Mouse (Mus musculus) monocyte, adult 5-6 weeks (primary cell): ENCODE results near the gene Lrg1. TPM values are rescaled to one million over a fixed set of nuclear protein-coding genes. Genes with fewer than 3 reads are reported as not detected.

ENCODE experiments used
- ATAC-seq: fragments of 153-309, 156-312 bp; replicated peaks from 2 replicates; pipeline ENCODE4 v1.8.0; 2017; ENCODE audit warnings: mild to moderate bottlenecking; ENCODE audit not compliant: low TSS enrichment, insufficient number of reproducible peaks, severe bottlenecking, poor library complexity, low FRiP score
- total RNA-seq: library from RNA; stranded (forward); fragments of 200-1000, 200-491, 200-594 nt; gene quantifications from 3 replicates; pipeline ENCODE4 v1.2.3, GENCODE M21; 2017

Gene Lrg1
- total RNA-seq, 1 experiment from 2014 or later = not detected

DNA sequence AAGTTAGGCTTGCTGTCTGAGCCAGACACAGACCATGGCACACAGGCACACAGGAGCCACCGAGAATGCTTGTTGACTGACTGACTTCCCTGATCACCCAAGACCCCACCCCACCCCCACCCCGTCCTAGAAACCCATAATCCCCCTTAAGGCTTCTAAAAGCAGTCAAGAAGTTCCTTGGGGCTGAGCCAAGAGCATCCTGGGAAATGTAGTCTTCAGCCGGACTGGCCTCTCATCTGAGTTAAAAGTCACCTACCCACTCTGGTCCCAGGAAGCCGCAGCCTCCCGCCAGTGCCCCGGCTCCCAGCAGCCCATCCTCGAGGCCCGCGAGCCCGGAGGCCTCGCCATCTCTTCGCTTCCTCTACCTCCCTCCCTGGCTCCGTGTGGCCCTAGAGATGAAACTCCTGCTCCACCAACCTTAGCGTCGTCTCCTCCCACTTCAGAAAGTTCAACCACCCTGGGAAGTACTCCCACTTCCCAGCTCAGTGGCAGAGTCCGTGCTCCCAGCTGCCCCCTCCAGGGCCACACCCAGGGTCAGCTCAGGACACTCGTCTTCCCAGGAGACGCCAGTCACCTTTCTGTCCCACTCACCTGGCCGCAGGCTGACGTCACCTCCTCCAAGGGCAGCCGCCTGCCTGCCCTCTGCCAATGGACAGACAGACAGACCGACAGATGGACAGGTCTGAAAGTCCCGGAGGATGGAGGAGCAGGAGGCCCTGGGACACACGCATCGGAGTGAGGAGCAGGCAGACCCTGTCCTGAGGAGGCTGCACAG is 16.2 kb upstream of the Lrg1 start:
- no peak for ATAC-seq

DNA sequence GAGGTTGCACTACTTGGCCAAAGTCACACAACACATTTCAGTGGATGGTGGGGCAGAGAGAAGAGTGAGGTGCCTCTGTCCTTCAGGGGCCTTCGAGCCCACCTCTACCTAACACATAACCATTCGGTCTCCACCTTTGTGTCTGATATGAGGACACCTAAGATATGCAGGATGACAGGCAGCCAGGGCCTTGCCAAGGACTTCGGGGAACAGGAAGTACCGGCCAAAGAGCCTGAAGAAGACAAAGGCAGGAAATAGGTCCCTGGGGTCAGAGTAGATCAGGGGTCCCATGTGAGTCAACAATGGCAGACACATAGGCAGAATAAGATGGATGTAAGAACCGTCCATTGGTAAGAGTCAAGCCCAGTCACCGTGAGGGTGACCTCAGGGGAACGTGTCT is 14.8 kb upstream of the Lrg1 start:
- no peak for ATAC-seq

DNA sequence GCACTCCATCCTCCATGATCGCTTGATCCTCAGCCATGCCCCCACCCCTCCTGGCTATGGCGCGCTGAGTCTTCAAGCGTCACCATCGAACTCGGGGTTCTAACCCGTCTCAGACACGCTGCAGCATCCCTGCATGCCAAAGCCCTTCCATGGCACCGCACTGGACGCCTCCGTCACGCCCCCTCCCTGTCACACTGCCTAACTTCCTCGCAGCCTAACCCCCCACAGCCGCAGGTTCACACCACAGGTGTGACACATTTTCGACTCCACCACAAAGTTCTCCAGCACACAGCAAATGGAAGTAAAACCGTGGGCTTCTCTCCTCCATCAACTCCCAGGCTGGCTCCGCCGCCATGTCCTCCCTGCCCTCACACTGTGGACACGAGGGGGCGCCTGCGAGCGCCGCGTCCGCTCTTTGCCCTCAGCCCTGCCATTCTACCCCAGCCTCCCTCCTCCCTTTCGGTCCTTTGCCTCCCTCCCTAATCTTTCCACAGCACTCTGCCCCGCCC is 12.7 kb upstream of the Lrg1 start:
- peak; percentile 46 for ATAC-seq

DNA sequence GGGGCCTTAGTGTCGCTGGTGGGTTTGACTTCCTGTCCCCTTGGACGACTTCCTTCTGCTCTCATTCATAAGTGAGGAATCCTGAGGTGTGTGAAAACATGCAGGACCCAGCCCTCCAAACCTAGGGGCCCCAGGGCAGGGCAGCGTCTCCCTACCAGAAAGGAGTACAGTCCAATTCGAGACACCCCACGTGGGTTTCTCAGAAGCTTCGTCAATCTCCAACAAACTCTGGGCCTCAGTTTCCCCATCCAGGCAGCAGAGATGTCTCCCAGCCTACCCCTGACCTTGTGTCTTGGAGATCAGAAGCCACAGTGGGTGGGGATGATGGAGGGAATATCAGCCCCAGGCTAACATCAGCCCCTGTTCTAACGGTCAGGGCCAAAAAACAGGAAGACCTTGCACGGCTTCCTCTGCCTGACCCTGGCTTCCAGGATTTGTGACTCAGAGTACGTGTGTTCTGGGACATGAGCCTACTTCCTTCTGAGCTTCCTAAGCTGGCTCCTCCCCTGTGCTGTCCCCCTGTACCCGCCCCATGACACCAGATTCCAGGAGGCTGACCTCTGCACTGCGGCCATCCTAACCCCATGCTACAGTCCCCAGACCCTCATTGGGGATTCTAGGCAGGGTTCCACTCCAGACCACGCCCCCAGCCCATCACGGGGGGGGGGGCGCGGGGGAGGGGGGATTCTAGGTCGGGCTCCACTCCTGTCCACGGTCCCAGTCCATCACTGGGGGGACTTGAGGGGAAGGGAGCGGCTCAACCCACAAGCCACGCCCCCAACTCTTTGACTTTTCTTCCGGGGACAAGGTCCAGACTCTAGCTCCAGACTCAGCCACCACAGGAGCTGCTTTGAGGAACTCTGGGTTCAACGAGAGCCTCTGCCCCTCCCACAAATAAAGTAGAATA is 11.9 kb upstream of the Lrg1 start:
- ATAC-seq = peak; percentile 46

DNA sequence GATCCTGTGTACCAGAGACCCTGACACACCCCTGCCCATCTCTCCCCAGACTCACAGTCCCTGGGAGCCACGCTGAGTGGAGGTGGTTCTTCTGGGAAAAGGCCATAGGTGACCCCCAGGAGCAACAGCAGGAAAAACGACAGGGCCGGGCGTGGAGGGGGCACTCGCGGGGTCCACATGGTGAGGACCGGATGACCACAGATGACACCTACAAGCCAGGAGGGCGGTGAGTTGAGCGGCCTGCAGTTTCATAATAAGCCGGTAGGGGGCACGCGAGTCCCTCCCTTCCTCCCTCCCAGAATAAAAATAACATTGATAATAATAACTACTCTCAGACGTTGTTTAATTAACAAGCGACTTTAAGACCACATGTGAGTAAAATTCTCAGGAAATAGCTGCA is 10.9 kb upstream of the Lrg1 start:
- peak; percentile 41 for ATAC-seq

DNA sequence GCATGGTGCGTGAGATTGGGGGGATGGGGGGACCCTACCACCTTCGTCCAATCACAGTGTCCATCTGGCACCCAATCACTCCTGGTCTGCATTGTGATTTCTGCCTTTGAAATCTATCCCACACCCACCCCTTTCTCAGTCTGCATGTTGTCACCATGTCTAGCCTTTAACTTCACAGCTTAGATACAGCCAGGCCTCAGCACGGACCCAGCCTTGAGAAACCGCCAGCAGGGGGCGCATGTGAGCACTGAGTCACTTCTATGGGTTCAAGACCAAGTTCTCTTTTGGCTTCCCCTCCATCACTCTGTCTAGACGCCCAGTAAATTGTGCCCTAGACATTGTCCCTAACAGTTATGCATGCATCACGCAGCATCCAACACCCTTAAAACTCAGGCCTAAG is 10.0 kb upstream of the Lrg1 start:
- no peak for ATAC-seq

DNA sequence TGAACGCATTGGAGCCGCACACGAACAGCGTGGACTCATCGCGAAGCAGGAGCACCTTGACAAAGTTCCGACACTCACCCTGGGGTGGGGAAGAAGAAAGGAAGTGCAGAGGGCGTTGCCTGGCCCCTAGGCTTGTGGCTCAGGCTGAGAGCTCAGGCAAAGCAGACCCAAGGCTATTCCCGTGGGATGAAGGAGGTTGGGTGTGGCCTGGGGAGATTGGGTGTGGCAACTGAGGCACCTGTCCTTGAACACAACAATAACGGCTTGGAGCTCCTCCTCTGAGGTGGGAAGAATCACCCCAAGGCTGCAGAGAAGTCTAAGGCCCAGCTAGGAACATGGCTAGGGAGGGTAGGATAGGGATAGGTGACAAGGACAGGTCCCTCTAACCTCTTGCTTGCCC is 9.3 kb upstream of the Lrg1 start:
- ATAC-seq = no peak

DNA sequence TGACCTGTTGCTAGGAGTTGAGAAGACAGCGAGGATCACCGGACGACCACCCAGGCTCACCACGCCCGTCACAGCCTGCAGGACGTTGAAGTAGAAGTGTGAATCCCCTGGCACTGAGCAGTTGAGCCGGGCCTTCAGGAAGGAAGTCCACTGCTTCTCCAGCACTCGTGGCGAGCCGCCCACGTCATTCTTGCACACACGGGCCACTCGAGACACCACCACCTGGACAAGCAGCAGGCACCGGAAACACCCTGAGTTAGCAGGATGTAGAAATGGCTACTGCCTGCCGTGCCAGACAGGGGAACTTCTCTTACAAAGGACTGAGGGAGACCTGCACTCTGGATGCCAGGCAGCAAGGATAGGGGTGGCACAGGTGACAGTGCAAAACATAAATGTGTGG is 6.4 kb upstream of the Lrg1 start:
- no peak for ATAC-seq

DNA sequence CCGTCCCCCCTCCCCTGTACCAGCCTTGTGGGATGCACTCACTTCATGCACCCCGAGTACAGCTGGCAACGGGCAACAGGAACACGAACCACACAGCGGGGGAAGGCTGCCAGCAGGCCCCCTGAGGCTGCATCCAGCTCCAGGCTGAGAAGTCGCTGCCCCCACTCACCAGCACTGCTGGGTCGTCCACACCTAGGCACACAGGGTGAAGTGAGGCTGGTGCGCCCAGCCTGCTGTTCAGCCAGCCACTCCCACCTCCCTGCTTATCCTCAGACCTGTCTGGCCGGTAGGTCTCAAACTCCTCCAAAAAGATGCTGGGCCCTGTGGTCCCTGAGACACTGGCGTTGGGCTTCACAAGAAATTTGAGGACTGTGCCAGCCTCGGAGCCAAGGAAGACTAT is 4.4 kb upstream of the Lrg1 start:
- ATAC-seq = no peak

DNA sequence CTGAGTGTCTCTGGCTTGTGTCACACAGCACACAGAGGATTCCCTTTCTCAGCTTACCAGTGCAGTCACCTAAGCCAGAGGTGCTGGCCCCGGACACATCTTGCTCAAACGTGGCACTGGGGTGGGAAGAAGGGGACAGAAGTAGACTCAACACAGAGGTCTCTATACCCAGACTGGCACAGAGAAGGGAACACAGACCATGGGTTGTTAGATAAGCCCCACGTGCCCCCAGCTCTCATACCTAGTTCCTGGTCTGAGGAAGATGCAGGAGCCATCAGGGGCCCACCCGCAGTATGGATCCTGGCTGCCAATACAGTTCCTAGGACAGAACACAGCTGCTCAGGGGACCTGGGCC is 3.5 kb upstream of the Lrg1 start:
- no peak for ATAC-seq

DNA sequence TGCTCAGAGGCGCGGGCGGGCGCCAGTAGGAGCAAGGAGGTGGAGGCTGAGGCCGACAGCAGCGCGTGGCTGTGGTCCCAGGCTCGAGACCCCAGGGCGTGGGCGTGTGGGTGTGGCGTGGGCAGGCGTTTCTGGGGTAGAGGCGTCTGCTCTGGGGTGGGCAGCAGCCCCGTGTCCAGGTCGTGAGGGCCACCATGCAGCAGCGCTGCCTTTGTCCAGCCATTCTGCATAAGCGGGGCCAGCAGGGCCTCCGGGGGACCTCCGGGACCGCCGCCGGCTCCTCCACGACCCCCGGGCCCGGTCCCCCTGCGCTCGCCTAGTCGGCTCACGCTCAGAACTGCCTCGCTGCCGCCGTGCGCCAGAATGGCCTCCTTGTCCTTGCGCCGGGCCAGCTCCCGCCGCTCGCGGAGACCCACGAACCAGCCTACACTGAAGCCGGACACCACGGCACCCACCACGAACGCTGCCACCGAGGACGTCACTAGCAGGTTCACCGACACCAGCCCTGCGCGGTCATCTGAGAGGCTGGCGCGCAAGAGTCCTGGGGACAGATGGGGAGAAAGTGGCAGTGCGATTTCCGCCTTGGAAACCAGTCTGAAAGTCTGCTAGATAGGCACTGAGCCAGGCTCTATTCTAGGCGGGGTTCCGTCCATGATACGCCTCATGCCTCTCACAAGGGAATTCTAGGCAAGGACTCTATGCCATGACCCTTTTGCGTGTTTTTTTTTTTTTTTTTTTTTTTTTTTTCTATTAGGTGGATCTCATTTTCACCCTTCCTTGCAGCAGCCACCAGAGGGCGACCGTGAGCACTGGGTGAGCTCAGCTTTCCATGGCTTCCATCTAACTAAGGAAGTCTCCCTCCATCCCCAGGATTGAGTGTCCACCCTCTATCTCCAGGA is 2.8 kb upstream of the Lrg1 start:
- ATAC-seq = 0 out of 2 replicates have a peak, but pooled peaks have one; percentile 23

DNA sequence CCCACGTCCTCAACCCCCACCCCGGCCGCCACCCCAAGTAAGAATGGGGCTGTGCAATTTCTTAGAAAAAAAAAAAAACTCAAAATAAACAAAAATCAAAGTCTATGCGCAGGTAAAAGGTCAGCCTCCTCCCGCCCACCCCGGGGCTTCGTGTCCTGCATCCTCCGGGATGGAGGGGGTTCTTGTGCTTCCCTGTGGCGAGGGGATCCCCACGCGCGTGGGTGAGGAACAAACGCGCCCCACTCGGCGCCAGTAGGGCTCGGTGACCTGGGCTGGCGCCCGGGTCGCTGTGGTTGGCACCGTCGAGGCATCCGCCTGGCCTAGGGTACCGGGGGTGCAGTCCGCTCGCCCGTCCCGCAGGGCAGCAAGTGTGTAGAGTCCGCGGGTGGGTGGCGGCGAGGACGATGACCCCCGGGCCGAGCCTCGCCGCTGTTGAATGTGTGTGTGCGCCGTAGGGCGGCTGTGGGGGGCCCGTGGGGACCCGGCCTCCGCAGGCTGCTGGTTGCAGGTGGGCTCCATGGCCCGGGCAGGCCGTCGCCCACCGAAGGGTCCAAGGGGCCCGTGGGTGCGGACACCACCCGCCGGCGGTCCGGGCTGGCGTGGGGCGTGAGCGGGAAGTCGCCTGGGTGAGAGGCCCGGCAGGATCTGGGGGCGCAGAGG is 2.0 kb upstream of the Lrg1 start:
- ATAC-seq = no peak

DNA sequence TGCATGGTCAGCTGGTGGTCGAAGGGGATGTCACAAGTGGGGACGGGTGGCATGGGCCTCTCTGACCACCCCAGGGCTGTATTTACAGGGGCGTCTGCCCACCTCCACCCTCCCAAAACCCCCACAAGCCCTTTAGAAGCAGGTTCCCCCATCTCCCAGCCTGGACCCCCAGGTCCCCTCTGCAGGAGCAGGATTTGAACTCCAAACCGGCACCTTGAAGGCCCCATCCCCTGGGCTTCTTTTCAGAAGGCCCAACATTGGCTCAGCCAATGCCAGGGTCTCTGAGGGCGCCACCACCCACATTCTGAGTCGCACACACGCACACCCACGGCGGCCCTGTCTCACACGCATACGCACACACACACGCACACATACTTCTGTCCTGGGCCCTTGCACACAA is 1.4 kb upstream of the Lrg1 start:
- no peak for ATAC-seq

DNA sequence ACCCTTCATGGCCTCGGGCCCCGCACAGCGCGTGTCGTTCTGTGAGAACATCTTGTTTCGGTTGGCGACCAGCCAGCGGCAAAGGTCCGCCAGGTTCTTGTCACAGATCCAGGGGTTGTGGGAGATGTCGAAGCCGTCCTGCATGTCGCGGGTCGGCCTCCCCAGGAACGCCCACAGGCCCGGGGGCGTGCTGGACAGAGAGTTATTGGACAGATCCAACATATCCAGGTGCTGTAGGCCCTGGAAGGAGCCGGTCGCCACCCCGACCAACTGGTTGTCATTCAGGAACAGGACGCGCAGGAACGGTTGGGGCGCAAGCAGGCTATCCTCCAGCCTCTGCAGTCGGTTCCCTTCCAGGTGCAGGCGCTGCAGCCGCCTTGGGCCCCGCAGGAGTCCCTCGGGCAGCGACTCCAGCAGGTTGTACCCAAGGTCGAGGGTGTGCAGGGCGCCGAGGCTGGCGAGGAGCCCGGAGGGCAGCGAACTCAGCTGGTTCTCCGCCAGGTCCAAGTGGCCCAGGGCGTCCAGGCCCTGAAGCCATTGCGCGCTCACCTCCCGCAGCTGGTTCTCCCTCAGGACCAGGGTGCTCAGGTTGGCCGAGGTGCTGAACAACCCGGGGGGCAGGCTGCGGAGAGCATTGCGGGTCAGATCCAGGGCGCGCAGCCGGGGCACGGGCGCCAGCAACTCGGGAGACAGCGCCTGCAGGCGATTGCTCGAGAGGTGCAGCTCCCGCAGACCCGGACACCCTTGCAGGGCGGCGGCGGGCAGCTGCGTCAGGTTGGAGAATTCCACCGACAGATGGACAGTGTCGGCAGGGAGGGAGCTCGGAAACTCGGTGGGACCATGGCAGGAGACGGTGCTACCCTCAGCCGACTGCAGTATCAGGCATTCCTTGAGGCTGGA is 1.6 kb downstream of the Lrg1 start:
- no peak for ATAC-seq

DNA sequence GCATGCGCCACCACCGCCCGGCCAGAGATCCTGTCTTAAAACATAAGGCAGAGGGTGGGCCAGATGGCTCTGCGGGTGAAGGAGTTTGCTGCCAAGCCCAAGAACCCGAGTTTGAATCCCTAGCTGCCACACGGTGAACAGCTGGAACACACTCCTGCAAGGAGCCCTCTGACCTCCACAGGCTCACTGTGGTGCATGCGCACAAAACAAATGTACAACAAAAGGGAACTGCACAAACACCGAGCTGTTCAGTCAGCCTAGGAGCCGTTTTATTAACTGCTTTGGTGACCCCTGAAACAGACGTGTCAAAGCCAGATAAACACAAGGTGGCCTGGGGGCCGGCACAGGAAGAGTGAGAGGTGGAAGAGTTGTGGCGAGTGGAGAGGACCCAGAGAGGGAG is 2.4 kb downstream of the Lrg1 start:
- no peak for ATAC-seq

DNA sequence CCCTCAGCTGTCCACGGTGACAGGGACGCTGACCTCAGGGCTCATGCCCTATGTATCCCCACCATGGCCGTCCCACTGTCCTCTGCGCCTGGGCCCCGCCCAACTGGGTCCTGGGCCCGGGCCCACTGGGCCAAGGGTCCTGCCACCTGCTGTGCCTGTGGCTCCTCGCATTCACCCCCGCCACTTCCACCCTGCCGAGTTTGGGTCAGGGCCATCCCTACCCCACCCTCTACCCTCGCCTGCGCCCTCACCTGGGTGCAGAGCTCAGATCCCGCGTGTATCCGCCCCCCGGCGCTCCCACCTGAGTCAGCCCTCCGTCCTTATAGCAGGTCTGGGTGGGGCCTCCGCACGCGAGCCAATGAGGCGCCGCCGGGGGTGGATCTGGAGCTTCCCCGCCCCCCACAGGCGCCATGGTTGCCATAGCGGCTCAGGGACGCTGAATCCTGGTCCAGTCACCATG is 4.5 kb downstream of the Lrg1 start, which contains the start of gene Plin5:
Plin5 (minus strand) TSS at position 346 of the 460 bp plus-strand sequence.
- ATAC-seq = no peak

DNA sequence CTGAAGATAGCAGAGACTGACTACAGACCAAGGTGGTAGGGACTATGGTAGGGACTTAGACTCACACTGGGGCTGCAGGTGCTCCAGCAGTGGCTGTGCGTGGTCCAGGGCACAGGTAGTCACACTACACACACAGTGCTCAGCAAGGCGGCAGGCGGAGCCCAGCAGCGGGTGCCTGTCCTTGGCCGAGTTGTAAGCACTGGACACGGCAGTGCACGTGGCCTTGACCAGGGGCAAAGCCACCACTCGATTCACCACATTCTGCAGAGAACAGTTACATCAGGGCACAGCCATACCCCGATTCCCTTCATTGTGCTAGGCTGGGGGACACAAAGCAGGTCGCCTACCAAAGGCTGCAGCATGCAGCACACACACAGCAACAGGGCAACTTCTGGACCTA is 5.6 kb downstream of the Lrg1 start:
- no peak for ATAC-seq
